39 mouse cellular contexts compared by ENCODE assay signal in the genomic region with DNA sequence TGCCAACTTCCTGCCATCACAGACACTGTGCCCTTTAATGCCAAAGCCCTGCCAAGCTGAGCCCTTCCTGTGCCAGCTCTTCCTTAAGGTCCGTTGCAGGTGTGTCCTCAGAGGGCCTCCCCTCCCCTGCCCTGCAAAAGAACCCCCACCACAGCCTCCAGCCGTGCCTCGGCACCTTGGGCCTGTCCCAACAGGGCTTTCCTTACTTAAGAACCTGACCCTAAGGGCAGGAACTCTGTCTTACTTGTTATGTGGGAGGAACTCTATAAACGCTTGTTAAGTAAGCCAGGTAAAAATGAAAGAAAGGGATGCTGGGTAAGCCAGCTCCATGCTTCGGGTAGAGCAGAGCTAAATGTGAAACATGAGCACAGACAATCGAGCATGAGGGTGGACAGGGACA. TPM values are rescaled to one million over a fixed set of nuclear protein-coding genes. Genes with fewer than 3 reads are reported as not detected.
"Had no signal": no experiment of that assay in that cellular context is flagged by ENCODE, and none has a peak within 500 bp of the region (broad histone marks: within the 10 kb centered on the region; RNA-seq: fewer than 3 reads in every experiment).

No protein-coding gene starts in this region.

- H3K36me3 ChIP-seq: embryonic facial prominence, embryonic 10.5 days; embryonic facial prominence, embryonic 12.5 days; embryonic facial prominence, embryonic 13.5 days; embryonic facial prominence, embryonic 15.5 days; forebrain, embryonic 10.5 days; forebrain, embryonic 12.5 days; forebrain, embryonic 15.5 days had no signal

- H3K27ac ChIP-seq: embryonic facial prominence, embryonic 10.5 days; embryonic facial prominence, embryonic 12.5 days; embryonic facial prominence, embryonic 13.5 days; embryonic facial prominence, embryonic 15.5 days; forebrain, embryonic 10.5 days; forebrain, embryonic 12.5 days; forebrain, embryonic 13.5 days; forebrain, embryonic 15.5 days; gastrocnemius, adult 2 months; heart, adult 2 months had no signal

- H3K4me2 ChIP-seq: embryonic facial prominence, embryonic 12.5 days; embryonic facial prominence, embryonic 13.5 days; embryonic facial prominence, embryonic 15.5 days; forebrain, embryonic 12.5 days; forebrain, embryonic 13.5 days; forebrain, embryonic 15.5 days had no signal

- DNase-seq: cerebellum, adult 2 months; cerebellum, adult 8-10 months; cerebellum, adult 9-10 months; cerebellum, adult 9-11 months; cerebellum, postnatal 10 days; cerebellum, postnatal 14 days; cerebellum, postnatal 25 days; cerebellum, postnatal 36 days; embryo, embryonic 11 days; forebrain, postnatal 0 days; gastrocnemius, adult 2 months; gastrocnemius, postnatal 10 days; gastrocnemius, postnatal 14 days; gastrocnemius, postnatal 25 days; gastrocnemius, postnatal 36 days; heart, adult 11 months; heart, adult 18-20 months; heart, adult 2 months had no signal

- H3K9ac ChIP-seq: embryonic facial prominence, embryonic 12.5 days; embryonic facial prominence, embryonic 13.5 days; embryonic facial prominence, embryonic 15.5 days; forebrain, embryonic 12.5 days; forebrain, embryonic 13.5 days; forebrain, embryonic 15.5 days; forebrain, postnatal 0 days had no signal

- H3K9me3 ChIP-seq: embryonic facial prominence, embryonic 10.5 days; embryonic facial prominence, embryonic 12.5 days; embryonic facial prominence, embryonic 13.5 days; embryonic facial prominence, embryonic 15.5 days; forebrain, embryonic 10.5 days; forebrain, embryonic 12.5 days; forebrain, embryonic 13.5 days; forebrain, embryonic 15.5 days had no signal

- ATAC-seq: forebrain, embryonic 13.5 days; forebrain, embryonic 14.5 days; forebrain, embryonic 15.5 days; forebrain, embryonic 16.5 days; forebrain, postnatal 0 days had no signal

- H3K4me3 ChIP-seq: embryonic facial prominence, embryonic 10.5 days; embryonic facial prominence, embryonic 12.5 days; embryonic facial prominence, embryonic 13.5 days; embryonic facial prominence, embryonic 15.5 days; erythroblast, embryonic 14.5 days; forebrain, embryonic 10.5 days; forebrain, embryonic 12.5 days; forebrain, embryonic 13.5 days; forebrain, embryonic 15.5 days; gastrocnemius, adult 2 months; heart, adult 2 months had no signal

RNA-seq across cellular contexts. Expression of a gene that starts 7.1 kb away (rescaled TPM):
- total RNA-seq: common myeloid progenitor, adult 5-6 weeks; gastrocnemius, adult 2 months; gastrocnemius, adult 8-10 months; gastrocnemius, postnatal 10 days; gastrocnemius, postnatal 14 days; granulocyte monocyte progenitor cell, adult 5-6 weeks; heart, adult 18-20 months; heart, adult 8-10 months had no signal
- polyA plus RNA-seq: cerebellum, adult 2 months; cortical plate, adult 2 months; embryonic facial prominence, embryonic 11.5 days; erythroblast, embryonic 14.5 days; frontal cortex, adult 2 months had no signal

RNA-seq across cellular contexts. Expression of a gene that starts 8.5 kb away (rescaled TPM):
- total RNA-seq: common myeloid progenitor, adult 5-6 weeks; forebrain, postnatal 0 days; gastrocnemius, adult 18-20 months; gastrocnemius, adult 2 months; gastrocnemius, adult 8-10 months; gastrocnemius, postnatal 25 days; granulocyte monocyte progenitor cell, adult 5-6 weeks; heart, adult 2 months; heart, adult 8-10 months had no signal
- polyA plus RNA-seq: cerebellum, adult 2 months; cortical plate, adult 2 months; embryonic facial prominence, embryonic 10.5 days; embryonic facial prominence, embryonic 11.5 days; erythroblast, embryonic 14.5 days; forebrain, embryonic 10.5 days; forebrain, embryonic 11.5 days; forebrain, embryonic 12.5 days; forebrain, embryonic 13.5 days; forebrain, embryonic 14.5 days; forebrain, embryonic 16.5 days; forebrain, postnatal 0 days; frontal cortex, adult 2 months had no signal

RNA-seq across cellular contexts. Expression of a gene that starts 21.1 kb away (rescaled TPM):
- total RNA-seq: common myeloid progenitor, adult 5-6 weeks; forebrain, postnatal 0 days; gastrocnemius, adult 18-20 months; gastrocnemius, adult 2 months; gastrocnemius, adult 8-10 months; gastrocnemius, postnatal 10 days; gastrocnemius, postnatal 14 days; gastrocnemius, postnatal 25 days; gastrocnemius, postnatal 36 days; gastrocnemius, postnatal 4 days; granulocyte monocyte progenitor cell, adult 5-6 weeks had no signal
- polyA plus RNA-seq: cerebellum, adult 2 months; cortical plate, adult 2 months; embryonic facial prominence, embryonic 10.5 days; embryonic facial prominence, embryonic 12.5 days; forebrain, embryonic 10.5 days; forebrain, embryonic 11.5 days; forebrain, embryonic 12.5 days; forebrain, embryonic 13.5 days; forebrain, embryonic 14.5 days; forebrain, embryonic 15.5 days; forebrain, embryonic 16.5 days; forebrain, postnatal 0 days; frontal cortex, adult 2 months; heart, adult 2 months had no signal

RNA-seq across cellular contexts. Expression of a gene that starts 40.3 kb away (rescaled TPM):
- total RNA-seq: common myeloid progenitor, adult 5-6 weeks; forebrain, postnatal 0 days; gastrocnemius, adult 18-20 months; gastrocnemius, adult 2 months; gastrocnemius, adult 8-10 months; gastrocnemius, postnatal 10 days; gastrocnemius, postnatal 14 days; gastrocnemius, postnatal 25 days; gastrocnemius, postnatal 36 days; gastrocnemius, postnatal 4 days; granulocyte monocyte progenitor cell, adult 5-6 weeks; heart, adult 18-20 months; heart, adult 2 months; heart, adult 8-10 months had no signal
- polyA plus RNA-seq: cerebellum, adult 2 months; cortical plate, adult 2 months; embryonic facial prominence, embryonic 10.5 days; embryonic facial prominence, embryonic 11.5 days; embryonic facial prominence, embryonic 12.5 days; erythroblast, embryonic 14.5 days; forebrain, embryonic 10.5 days; forebrain, embryonic 11.5 days; forebrain, embryonic 12.5 days; forebrain, embryonic 13.5 days; forebrain, embryonic 14.5 days; forebrain, embryonic 15.5 days; forebrain, embryonic 16.5 days; forebrain, postnatal 0 days; frontal cortex, adult 2 months; heart, adult 2 months had no signal
